Mouse (Mus musculus): ENCODE data around the gene Ubr4. TPM values are rescaled to one million over a fixed set of nuclear protein-coding genes. Genes with fewer than 3 reads are reported as not detected.

The Ubr4 gene
- polyA plus RNA-seq, 1 experiment from 2014 or later: 39.5 TPM

DNA sequence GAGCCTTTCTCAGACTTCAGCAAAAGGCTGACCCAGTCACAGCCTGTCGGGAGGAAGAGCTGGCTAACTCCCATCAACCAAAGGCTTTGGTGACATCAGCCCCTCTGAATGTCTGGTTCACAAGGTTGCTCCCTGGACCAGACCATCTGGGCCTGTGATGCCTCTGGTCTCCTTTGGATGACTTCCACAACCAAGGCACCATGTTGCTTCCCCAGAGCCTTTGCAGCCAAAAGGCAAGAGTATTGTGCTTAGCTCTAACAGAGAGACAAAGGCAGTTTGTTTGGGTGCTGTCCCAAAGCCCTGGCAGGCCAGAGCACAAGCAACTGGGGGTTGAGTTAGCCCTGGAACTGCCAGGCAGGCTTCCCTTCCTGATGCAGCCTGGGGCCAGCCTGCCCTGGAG lies 137.5 kb downstream of the Ubr4 start:
- WGBS (ENCODE audit: insufficient replicate concordance): 61% methylated on average over 1 of the region's 1 CpGs
- H3K27ac ChIP-seq (replicated peaks): no peak overlapping the region
- peaks cover 66% of the 10 kb centered on the region for H3K36me3 ChIP-seq (replicated peaks)
- no peak overlapping the region for H3K9ac ChIP-seq
- H3K27me3 ChIP-seq: no peaks in the 10 kb centered on the region
- ATAC-seq (ENCODE audit: insufficient read depth): no peak
- no peak overlapping the region for H3K4me2 ChIP-seq
- no peak overlapping the region for H3K4me3 ChIP-seq (replicated peaks)
- H3K9me3 ChIP-seq (replicated peaks): no peaks in the 10 kb centered on the region
- H3K4me1 ChIP-seq (replicated peaks): peaks cover 14% of the 10 kb centered on the region

DNA sequence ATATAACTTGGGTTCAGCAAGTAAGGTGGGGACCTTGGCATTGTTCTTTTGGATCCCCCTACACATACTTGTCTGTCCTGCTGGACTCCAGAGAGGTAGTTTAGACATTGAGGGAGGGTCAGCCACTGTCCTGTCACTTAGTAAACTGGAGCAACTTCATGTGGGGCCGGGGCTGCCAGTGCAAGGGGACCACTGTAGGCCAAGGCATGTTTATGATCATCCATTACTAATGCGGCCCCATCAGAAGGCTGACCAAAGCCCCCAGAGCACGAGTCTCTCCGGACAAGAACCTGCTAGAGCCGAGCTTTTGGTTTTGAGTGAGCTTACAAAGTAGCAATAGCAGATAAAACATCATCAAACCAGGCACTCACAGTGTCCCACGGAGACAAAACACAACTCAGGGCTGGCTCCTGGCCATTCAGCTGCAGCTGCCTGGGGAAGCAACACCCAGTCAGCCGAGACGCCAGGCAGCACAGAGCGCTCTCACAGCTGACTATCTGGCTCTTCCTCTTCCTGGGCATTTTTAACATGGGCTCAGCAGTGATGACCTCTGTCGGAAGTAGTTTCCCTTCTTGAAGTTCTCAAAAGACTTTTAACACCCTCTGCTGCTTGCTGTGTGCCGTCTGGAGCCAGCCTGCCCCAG lies 138.1 kb downstream of the Ubr4 start:
- Histone ChIP-seq H3K27ac (replicated peaks) (no peak overlapping the region), H3K9ac (no peak overlapping the region), H3K27me3 (no peaks in the 10 kb centered on the region), H3K36me3 (replicated peaks) (peaks cover 60% of the 10 kb centered on the region), H3K4me2 (no peak overlapping the region), H3K4me1 (replicated peaks) (peaks cover 14% of the 10 kb centered on the region), H3K9me3 (replicated peaks) (no peaks in the 10 kb centered on the region), H3K4me3 (replicated peaks) (no peak overlapping the region)
- WGBS (ENCODE audit: insufficient replicate concordance): 80% methylated on average over 11 of the region's 11 CpGs
- ATAC-seq (ENCODE audit: insufficient read depth): no peak

DNA sequence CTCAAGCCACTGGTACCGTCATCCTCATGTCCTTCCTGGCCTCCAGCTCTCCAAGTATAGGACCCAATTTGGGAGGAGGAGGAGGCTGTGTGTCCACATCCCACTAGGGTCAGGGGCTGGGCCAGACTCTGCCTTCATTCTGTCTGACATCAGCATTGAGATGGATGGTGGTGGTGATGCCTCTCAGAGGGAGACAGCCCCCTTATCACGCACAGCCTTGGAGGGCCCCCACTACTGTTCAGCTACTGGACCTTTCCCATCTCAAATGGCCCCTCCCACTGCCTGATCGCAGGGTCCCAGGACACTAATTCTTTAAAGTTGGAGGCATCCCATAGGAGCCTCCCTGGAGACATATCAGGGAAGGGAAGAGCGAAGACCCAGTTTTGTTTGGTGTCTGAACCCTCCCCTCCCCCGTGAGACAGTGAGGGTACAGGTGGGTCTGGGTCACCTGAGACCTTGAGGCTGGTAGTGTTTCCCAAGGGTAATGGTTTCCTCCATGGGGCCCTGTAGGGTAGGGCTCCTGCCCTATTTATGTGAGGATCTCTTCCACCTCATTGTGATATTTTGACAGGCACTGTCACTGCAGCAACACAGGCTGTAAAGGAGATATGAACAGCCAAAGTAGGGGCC lies 139.2 kb downstream of the Ubr4 start:
- Histone ChIP-seq H3K4me3 (replicated peaks) (no peak overlapping the region), H3K4me1 (replicated peaks) (peaks cover 14% of the 10 kb centered on the region), H3K36me3 (replicated peaks) (peaks cover 49% of the 10 kb centered on the region), H3K27me3 (no peaks in the 10 kb centered on the region), H3K4me2 (no peak overlapping the region), H3K9me3 (replicated peaks) (no peaks in the 10 kb centered on the region), H3K9ac (no peak overlapping the region), H3K27ac (replicated peaks) (no peak overlapping the region)
- ATAC-seq (ENCODE audit: insufficient read depth): no peak
- 78% methylated on average over 5 of the region's 5 CpGs for WGBS (ENCODE audit: insufficient replicate concordance)

DNA sequence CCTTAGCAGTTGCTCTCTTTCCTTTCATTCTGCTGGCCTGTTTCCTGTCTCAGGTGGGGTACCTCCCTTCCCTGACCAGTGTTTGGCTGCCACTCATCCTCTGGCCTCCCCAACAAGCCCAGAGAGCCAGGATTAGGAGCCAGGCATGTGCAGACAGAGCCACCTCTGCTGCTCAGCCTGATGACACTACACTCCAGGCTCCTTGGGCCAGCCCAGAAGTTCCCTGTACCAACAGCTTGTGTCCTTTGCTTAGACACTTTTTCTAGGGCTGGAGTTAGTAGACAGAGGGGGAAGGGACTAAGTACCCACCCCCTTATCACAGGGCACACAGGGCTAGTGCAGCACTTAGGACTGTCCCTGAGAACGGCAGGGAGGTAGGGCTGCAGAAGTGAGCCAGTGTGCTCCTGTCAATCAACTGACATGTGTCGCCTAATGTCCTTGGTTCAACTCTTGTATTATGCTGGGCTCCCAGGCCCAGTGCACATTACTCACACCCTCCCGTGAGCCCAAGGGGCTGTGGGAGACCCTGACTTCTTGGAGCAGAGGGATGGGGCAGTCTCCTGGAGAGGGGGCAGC lies 139.9 kb downstream of the Ubr4 start:
- Histone ChIP-seq H3K4me3 (replicated peaks) (no peak overlapping the region), H3K4me2 (no peak overlapping the region), H3K9ac (no peak overlapping the region), H3K27me3 (no peaks in the 10 kb centered on the region), H3K27ac (replicated peaks) (0 out of 2 replicates have a peak overlapping the region, but pooled peaks have one; percentile 56), H3K9me3 (replicated peaks) (no peaks in the 10 kb centered on the region), H3K4me1 (replicated peaks) (peaks cover 14% of the 10 kb centered on the region), H3K36me3 (replicated peaks) (peaks cover 42% of the 10 kb centered on the region)
- peak; percentile 20; the same call in 1 of the 2 replicates for ATAC-seq (ENCODE audit: insufficient read depth)
- 36% methylated on average over 3 of the region's 3 CpGs for WGBS (ENCODE audit: insufficient replicate concordance)

DNA sequence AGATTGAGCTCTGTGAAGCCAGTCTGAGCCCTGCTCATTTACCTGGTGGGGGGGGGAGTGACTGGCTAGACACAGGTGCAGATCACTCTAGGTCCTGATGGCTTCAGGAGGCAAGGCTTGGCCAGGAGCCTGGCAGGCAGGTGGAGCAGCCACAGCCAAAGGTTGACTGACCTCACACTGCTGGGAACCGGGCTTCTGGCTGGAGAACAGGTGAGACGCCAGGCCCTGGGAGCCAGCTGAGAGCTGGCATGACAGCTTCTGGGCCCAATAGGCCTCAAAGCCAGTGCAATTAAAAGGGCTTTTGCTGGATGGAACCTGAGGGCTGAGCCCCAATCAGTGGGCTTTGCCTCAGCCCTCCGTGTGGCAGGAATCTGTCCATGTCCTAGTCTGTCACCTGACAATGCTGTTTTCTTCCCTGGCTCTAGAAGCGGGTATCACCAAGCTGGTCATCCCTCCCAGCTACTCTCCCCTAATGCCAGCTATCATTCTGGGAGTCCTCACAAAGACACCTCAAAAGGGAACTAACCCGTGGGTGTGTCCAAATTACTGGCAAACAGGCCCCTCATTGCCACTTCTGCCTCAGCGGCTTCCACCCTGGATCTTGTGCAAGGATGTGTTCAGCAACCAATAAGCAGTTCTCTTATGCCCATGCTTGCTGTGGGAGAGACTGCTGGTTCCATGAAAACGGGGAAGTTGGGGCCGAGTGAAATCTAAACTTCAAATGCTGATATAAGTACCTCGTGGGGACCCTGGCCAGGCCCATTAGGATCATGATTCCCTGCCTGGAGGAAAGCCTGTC lies 141.0 kb downstream of the Ubr4 start:
- 38% methylated on average over 9 of the region's 9 CpGs for WGBS (ENCODE audit: insufficient replicate concordance)
- peaks cover 14% of the 10 kb centered on the region for H3K4me1 ChIP-seq (replicated peaks)

DNA sequence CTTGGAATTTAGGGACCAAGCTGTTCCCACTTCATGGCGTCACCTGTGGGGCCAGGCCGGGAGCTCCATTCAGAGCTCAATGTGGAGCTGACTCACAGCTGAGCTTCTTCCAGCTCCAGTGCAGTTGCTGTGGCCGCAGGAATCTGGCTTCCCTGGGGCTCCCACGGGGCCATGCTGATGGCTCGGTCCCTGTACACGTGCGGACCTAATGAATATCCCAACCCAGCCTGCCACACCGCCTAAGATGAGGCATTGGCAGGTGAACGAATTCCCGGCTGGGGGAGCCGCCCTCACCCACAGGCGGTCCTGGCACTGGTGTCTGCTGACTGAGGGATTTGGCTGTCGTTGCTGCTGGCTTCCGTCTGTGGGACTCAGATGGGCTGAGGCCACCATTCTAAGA lies 148.4 kb downstream of the Ubr4 start:
- ATAC-seq (ENCODE audit: insufficient read depth): no peak
- 63% methylated on average over 14 of the region's 14 CpGs for WGBS (ENCODE audit: insufficient replicate concordance)
- Histone ChIP-seq H3K9ac (no peak overlapping the region), H3K27ac (replicated peaks) (no peak overlapping the region), H3K9me3 (replicated peaks) (no peaks in the 10 kb centered on the region), H3K4me3 (replicated peaks) (no peak overlapping the region), H3K4me1 (replicated peaks) (no peaks in the 10 kb centered on the region; the same call in 1 of the 2 replicates), H3K36me3 (replicated peaks) (no peaks in the 10 kb centered on the region), H3K27me3 (no peaks in the 10 kb centered on the region), H3K4me2 (no peak overlapping the region)

More for the DNA sequence above, 141.0 kb downstream of the Ubr4 start:
- Histone ChIP-seq H3K36me3 (replicated peaks) (peaks cover 31% of the 10 kb centered on the region), H3K4me3 (replicated peaks) (no peak overlapping the region), H3K27me3 (no peaks in the 10 kb centered on the region), H3K4me2 (peak overlapping the region; percentile 13; the same call in 1 of the 2 replicates), H3K27ac (replicated peaks) (peak overlapping the region; percentile 56), H3K9ac (no peak overlapping the region), H3K9me3 (replicated peaks) (no peaks in the 10 kb centered on the region)
- ATAC-seq (ENCODE audit: insufficient read depth): no peak

DNA sequence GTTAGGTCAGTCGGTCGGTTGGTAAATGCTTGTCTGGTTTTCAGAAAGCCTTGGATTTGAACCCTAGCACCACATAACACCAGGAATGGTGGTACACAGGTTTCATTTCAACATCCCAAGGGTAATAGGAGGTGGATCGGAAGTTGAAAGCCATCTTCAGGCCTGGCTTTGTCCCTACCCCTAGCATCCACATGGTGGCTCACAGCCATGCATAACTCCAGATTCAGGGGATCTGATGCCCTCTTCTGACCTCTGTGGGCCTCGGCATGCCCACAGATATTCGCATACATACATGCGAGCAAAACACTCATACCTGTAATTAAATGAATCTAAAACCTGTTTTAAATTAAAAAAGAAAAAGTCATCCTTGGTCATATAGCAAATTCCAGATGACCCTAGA lies 149.3 kb downstream of the Ubr4 start:
- Histone ChIP-seq H3K4me2 (no peak overlapping the region), H3K9ac (no peak overlapping the region), H3K36me3 (replicated peaks) (no peaks in the 10 kb centered on the region), H3K4me1 (replicated peaks) (no peaks in the 10 kb centered on the region; the same call in 1 of the 2 replicates), H3K9me3 (replicated peaks) (no peaks in the 10 kb centered on the region), H3K27ac (replicated peaks) (no peak overlapping the region), H3K27me3 (no peaks in the 10 kb centered on the region), H3K4me3 (replicated peaks) (no peak overlapping the region)
- WGBS (ENCODE audit: insufficient replicate concordance): 65% methylated on average over 6 of the region's 6 CpGs
- no peak for ATAC-seq (ENCODE audit: insufficient read depth)

DNA sequence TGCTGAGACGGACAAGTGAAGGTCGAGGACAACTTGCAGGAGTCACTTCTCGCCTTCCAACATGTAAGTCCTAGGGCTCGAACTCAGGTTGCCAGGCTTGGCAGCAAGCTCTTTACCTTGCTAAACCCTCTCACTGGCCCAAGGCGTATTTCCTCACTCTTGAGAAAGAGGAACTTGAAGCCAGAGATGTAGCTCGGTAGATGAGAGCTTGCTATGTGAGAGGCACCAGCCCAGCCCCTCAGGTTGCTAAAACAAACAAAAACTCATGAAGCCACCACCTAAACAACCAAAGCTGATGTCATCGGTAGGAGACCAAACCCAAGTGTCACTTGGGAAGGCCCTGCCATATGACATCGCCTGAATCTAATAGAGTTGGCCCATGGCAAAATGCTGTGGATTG lies 151.5 kb downstream of the Ubr4 start:
- H3K4me3 ChIP-seq (replicated peaks): no peak overlapping the region
- no peaks in the 10 kb centered on the region for H3K36me3 ChIP-seq (replicated peaks)
- H3K4me1 ChIP-seq (replicated peaks): no peaks in the 10 kb centered on the region; the same call in 1 of the 2 replicates
- no peak for ATAC-seq (ENCODE audit: insufficient read depth)
- no peak overlapping the region for H3K4me2 ChIP-seq
- WGBS (ENCODE audit: insufficient replicate concordance): 55% methylated on average over 8 of the region's 8 CpGs
- no peaks in the 10 kb centered on the region for H3K9me3 ChIP-seq (replicated peaks)
- no peak overlapping the region for H3K9ac ChIP-seq
- H3K27me3 ChIP-seq: no peaks in the 10 kb centered on the region
- H3K27ac ChIP-seq (replicated peaks): no peak overlapping the region

DNA sequence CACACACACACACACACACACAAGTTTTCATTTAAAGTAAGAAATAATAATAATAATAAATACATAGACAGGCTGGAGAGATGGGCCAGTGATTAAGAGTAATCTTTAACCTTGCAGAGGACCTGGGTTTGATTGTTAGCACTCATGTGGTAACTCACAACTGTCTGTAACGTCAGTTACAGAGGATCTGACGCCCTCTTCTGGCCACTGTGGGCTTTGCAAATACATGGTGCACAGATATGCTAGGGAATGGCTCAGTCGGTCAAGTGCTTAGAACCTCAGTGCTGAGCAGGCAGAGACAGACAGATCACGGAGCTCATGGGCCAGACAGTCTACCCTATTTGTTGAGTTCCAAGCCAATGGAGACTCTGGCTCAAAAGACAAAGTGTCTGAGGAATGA lies 153.3 kb downstream of the Ubr4 start:
- no peak overlapping the region for H3K9ac ChIP-seq
- H3K9me3 ChIP-seq (replicated peaks): no peaks in the 10 kb centered on the region
- no peaks in the 10 kb centered on the region; the same call in 1 of the 2 replicates for H3K4me1 ChIP-seq (replicated peaks)
- H3K4me2 ChIP-seq: no peak overlapping the region
- no peak for ATAC-seq (ENCODE audit: insufficient read depth)
- H3K27me3 ChIP-seq: no peaks in the 10 kb centered on the region
- WGBS (ENCODE audit: insufficient replicate concordance): 64% methylated on average over 4 of the region's 4 CpGs
- H3K27ac ChIP-seq (replicated peaks): no peak overlapping the region
- H3K36me3 ChIP-seq (replicated peaks): no peaks in the 10 kb centered on the region
- H3K4me3 ChIP-seq (replicated peaks): no peak overlapping the region

DNA sequence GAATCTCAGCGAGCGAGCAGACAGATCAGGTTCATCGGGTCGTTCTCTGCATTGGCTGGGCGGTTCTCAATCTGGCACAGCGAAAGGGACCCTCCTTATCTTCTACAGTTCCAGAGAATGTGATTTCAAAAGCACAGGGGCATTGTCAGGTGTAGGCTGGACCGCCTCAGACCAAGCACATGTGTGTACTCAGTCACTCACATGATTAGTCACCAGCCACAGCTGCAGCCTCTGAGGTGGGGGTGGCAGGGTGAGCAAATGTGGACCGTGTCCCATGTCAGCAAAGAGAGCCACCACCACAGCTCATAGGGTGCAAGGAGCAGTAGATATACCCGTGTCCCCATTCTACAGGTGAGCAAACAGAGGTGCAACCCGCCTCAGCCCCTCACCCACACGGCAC lies 154.3 kb downstream of the Ubr4 start:
- WGBS (ENCODE audit: insufficient replicate concordance): 68% methylated on average over 11 of the region's 11 CpGs
- H3K4me2 ChIP-seq: no peak overlapping the region
- H3K4me1 ChIP-seq (replicated peaks): no peaks in the 10 kb centered on the region; the same call in 1 of the 2 replicates
- ATAC-seq (ENCODE audit: insufficient read depth): no peak
- H3K36me3 ChIP-seq (replicated peaks): no peaks in the 10 kb centered on the region
- no peak overlapping the region for H3K27ac ChIP-seq (replicated peaks)
- H3K9me3 ChIP-seq (replicated peaks): no peaks in the 10 kb centered on the region
- H3K9ac ChIP-seq: no peak overlapping the region
- H3K4me3 ChIP-seq (replicated peaks): no peak overlapping the region
- H3K27me3 ChIP-seq: no peaks in the 10 kb centered on the region

DNA sequence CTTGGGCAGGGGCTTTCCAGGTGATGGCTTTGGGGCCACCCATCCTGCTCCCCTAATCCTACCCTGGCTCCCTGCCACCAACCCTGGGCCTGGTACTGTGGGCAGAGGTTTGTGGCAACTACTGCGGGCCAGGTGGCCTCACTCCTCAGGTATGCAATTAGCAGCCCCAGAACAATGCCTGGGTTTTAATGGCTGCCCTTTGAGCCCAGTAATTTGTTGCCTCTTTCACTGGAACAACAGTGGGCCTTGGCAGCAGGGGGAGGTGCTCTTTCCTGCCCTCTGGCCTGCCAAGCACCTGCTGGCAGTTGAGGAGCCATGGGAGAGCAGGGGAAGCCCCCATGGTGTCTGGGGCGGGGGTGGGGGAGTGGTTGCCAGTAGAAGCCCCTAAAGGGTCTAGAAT lies 156.7 kb downstream of the Ubr4 start:
- Histone ChIP-seq H3K4me3 (replicated peaks) (no peak overlapping the region), H3K36me3 (replicated peaks) (no peaks in the 10 kb centered on the region), H3K4me1 (replicated peaks) (peaks cover 9% of the 10 kb centered on the region; the same call in 1 of the 2 replicates), H3K27me3 (no peaks in the 10 kb centered on the region), H3K9ac (no peak overlapping the region), H3K9me3 (replicated peaks) (no peaks in the 10 kb centered on the region), H3K4me2 (no peak overlapping the region), H3K27ac (replicated peaks) (no peak overlapping the region)
- 55% methylated on average over 2 of the region's 2 CpGs for WGBS (ENCODE audit: insufficient replicate concordance)
- ATAC-seq (ENCODE audit: insufficient read depth): no peak

All from liver, embryonic 15.5 days (tissue).